Mouse (Mus musculus): ENCODE measurements around the gene Mfap4.

GRCm38 (mm10) chr11:61495528-61495927 is 10.3 kb downstream of the Mfap4 start:
- TF ChIP-seq EP300 (IDR thresholded peaks at IDR 0.05): no peak
- TF ChIP-seq CTCF (IDR thresholded peaks at IDR 0.05): no peak

Measured in lung, postnatal 0 days (tissue).